Mouse (Mus musculus) heart, adult 2 months (tissue): Measurements from ENCODE around the gene Tnfrsf11a. TPM values are rescaled to one million over a fixed set of nuclear protein-coding genes. Genes with fewer than 3 reads are reported as not detected.

Source experiments
- DNase-seq, 2 experiments: peaks; one replicate each; pipeline ENCODE4 v3.0.0; 2021
- H3K27ac ChIP-seq: fragments of 200-600 bp; 2 replicates; pipeline ENCODE4 v1.8.1; 2022
- H3K27me3 ChIP-seq: fragments of 200-500 bp; 2 replicates; pipeline ENCODE4 v1.6.1; 2012; ENCODE audit warnings: mild to moderate bottlenecking, low read length, inconsistent platforms, mixed read lengths; ENCODE audit not compliant: control insufficient read depth, insufficient read depth
- H3K36me3 ChIP-seq: fragments of 200-500 bp; 2 replicates; pipeline ENCODE4 v1.6.1; 2012; ENCODE audit warnings: low read length, inconsistent platforms; ENCODE audit not compliant: control insufficient read depth, insufficient read depth
- H3K4me1 ChIP-seq: fragments of 200-500 bp; 2 replicates; pipeline ENCODE4 v1.6.1; 2011; ENCODE audit warnings: low read length; ENCODE audit not compliant: control insufficient read depth, insufficient read depth
- H3K4me3 ChIP-seq: fragments of 200-600 bp; 2 replicates; pipeline ENCODE4 v1.8.1; 2022
- H3K79me2 ChIP-seq: fragments of 200-500 bp; replicated peaks from 2 replicates; pipeline ENCODE4 v1.6.1; 2012; ENCODE audit warnings: mild to moderate bottlenecking, inconsistent platforms, low read length, moderate library complexity, mixed read lengths; ENCODE audit not compliant: control insufficient read depth, insufficient read depth
- H3K9ac ChIP-seq: fragments of 200-500 bp; 2 replicates; pipeline ENCODE4 v1.6.1; 2012; ENCODE audit warnings: low read depth, mild to moderate bottlenecking, control low read depth, inconsistent platforms, low read length, mixed read lengths
- CTCF ChIP-seq: fragments of 200-600 bp; IDR thresholded peaks from 2 replicates; pipeline ENCODE4 v1.8.1; 2022; ENCODE audit warnings: antibody characterized with exemption, mild to moderate bottlenecking, moderate library complexity
- EP300 ChIP-seq: fragments of 200-500 bp; IDR thresholded peaks from 2 replicates; pipeline ENCODE4 v1.6.1; 2011; ENCODE audit warnings: low read depth, low read length, control low read depth; ENCODE audit not compliant: insufficient read depth
- POLR2A ChIP-seq: fragments of 200-500 bp; IDR thresholded peaks from 2 replicates; pipeline ENCODE4 v1.6.1; 2011; ENCODE audit warnings: mild to moderate bottlenecking, low read depth, low read length, control low read depth; ENCODE audit not compliant: insufficient read depth
- WGBS: fragments of 180-500 bp; shearing (Covaris S2); methylation state at CpG from one replicate; pipeline ENCODE4 v1.1.7; 2018; 5-methylcytosine and 5-hydroxymethylcytosine counted together
- intact Hi-C: fragments of 180-260 bp; cut with DNase I; formaldehyde crosslinking; loops from one replicate; pipeline ENCODE4 v1.15.1; 2025
- polyA plus RNA-seq: library from polyadenylated mRNA; depleted of rRNA; stranded (reverse); fragments of >200 nt; gene quantifications from 2 replicates; pipeline ENCODE4 v1.2.3, GENCODE M21; 2012
- total RNA-seq, 2 experiments: library from RNA; stranded (reverse); gene quantifications; 2 replicates each; pipeline ENCODE4 v1.2.3; 2021

Gene Tnfrsf11a
- total and polyA plus RNA-seq, 3 experiments, result 1.4 to 1.9 (median 1.8) TPM

DNA sequence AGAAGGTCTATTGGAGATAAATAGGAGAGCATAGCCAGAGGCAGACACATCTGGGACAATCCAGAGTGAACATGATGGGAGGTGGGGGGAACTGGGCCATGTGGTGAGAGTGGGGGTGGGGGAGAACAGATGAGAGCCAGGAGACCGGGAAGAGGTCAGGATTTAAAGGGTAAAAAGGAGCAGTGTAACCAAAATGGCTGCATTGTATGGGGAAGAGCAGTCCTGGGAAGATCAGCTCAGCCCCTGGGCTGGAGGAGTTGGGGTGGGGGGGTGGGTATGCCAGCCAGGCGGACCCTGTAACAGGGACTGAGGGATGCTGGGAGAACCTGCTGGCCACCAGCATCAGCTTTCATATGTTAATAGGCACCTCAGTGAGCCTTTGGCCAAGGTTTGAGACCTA lies 34.8 kb downstream of the Tnfrsf11a start:
- Histone ChIP-seq H3K9ac (no peak overlapping the region), H3K79me2 (no peaks in the 10 kb centered on the region), H3K27ac (no peak overlapping the region), H3K4me3 (no peak overlapping the region), H3K4me1 (no peaks in the 10 kb centered on the region; the same call in 1 of the 2 replicates), H3K27me3 (no peaks in the 10 kb centered on the region), H3K36me3 (no peaks in the 10 kb centered on the region)
- 93% methylated on average over 2 of the region's 2 CpGs for WGBS
- DNase-seq, result no peak
- TF ChIP-seq POLR2A (no peak), CTCF (no peak), EP300 (no peak)
- intact Hi-C loops, result no loop called here

DNA sequence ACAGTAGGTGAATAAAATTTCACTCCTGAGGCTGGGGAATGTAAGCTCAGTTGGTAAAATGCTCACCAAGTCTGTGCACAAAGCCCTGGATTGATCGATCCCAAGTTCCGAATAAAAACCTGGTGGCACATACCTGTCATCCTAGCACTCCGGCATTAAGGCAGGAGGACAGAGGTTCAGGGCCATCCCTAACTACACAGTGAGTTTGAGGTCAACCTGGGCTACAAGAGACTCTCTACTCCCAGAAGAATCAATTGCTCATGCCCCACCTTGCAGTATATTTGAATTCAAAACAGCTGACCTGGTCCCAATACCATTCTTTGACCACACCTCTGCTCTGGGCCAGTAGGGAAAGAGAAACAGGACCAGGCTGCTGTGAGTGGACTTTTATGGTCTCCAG lies 35.2 kb downstream of the Tnfrsf11a start:
- Histone ChIP-seq H3K27ac (no peak overlapping the region), H3K9ac (no peak overlapping the region), H3K79me2 (no peaks in the 10 kb centered on the region), H3K27me3 (no peaks in the 10 kb centered on the region), H3K4me3 (no peak overlapping the region), H3K36me3 (no peaks in the 10 kb centered on the region), H3K4me1 (no peaks in the 10 kb centered on the region; the same call in 1 of the 2 replicates)
- intact Hi-C loops, result no loop called here
- TF ChIP-seq POLR2A, result no peak
- no peak for TF ChIP-seq CTCF
- no peak for TF ChIP-seq EP300
- no peak for DNase-seq
- 91% methylated on average over 3 of the region's 3 CpGs for WGBS

DNA sequence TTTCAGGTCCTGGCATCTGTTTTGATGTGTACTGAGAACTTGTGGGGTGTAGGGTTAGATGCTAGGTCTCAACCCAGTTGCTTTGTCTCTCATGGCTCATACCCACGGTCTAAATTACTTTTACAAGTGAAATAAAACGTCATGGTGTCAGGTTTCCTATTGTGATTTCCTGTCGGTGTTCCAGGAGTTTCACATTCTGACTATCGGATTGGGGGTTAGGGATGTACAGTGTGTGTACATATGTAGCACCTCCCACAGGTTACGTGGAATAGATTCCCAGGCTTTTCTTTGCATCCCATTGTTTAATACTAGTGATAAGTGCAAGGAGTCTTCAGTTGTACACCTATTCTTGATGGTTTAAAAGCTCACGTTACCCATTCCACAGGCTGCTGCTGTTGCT lies 38.5 kb downstream of the Tnfrsf11a start:
- H3K9ac ChIP-seq, result no peak overlapping the region
- intact Hi-C loops, result no loop called here
- no peak for DNase-seq
- H3K4me3 ChIP-seq, result no peak overlapping the region
- no peaks in the 10 kb centered on the region for H3K27me3 ChIP-seq
- no peaks in the 10 kb centered on the region for H3K79me2 ChIP-seq
- TF ChIP-seq CTCF (no peak), EP300 (no peak), POLR2A (no peak)
- no peaks in the 10 kb centered on the region for H3K36me3 ChIP-seq
- no peaks in the 10 kb centered on the region for H3K4me1 ChIP-seq
- no peak overlapping the region for H3K27ac ChIP-seq
- WGBS, result 42% methylated on average over 6 of the region's 6 CpGs

- Histone ChIP-seq H3K4me1 (no peaks in the 10 kb centered on the region), H3K4me3 (no peak overlapping the region), H3K9ac (no peak overlapping the region), H3K27me3 (no peaks in the 10 kb centered on the region), H3K27ac (no peak overlapping the region), H3K36me3 (no peaks in the 10 kb centered on the region), H3K79me2 (no peaks in the 10 kb centered on the region)
- intact Hi-C loops, result no loop called here
- 65% methylated on average over 7 of the region's 7 CpGs for WGBS
- no peak for DNase-seq
- no peak for TF ChIP-seq POLR2A
- no peak for TF ChIP-seq EP300
- TF ChIP-seq CTCF, result no peak
Measured at GRCm38 (mm10) chr1:105819740-105820139, 39.2 kb downstream of the Tnfrsf11a start.

GRCm38 (mm10) chr1:105824356-105824755 lies 43.8 kb downstream of the Tnfrsf11a start:
- WGBS, result 96% methylated on average over 4 of the region's 4 CpGs
- Histone ChIP-seq H3K4me3 (no peak overlapping the region), H3K9ac (no peak overlapping the region), H3K4me1 (peaks cover 2% of the 10 kb centered on the region; the same call in 1 of the 2 replicates), H3K27ac (no peak overlapping the region), H3K27me3 (no peaks in the 10 kb centered on the region), H3K36me3 (no peaks in the 10 kb centered on the region; the same call in 1 of the 2 replicates), H3K79me2 (no peaks in the 10 kb centered on the region)
- TF ChIP-seq EP300, result no peak
- TF ChIP-seq POLR2A, result no peak
- no peak for TF ChIP-seq CTCF
- intact Hi-C loops, result no loop called here
- no peak for DNase-seq

DNA sequence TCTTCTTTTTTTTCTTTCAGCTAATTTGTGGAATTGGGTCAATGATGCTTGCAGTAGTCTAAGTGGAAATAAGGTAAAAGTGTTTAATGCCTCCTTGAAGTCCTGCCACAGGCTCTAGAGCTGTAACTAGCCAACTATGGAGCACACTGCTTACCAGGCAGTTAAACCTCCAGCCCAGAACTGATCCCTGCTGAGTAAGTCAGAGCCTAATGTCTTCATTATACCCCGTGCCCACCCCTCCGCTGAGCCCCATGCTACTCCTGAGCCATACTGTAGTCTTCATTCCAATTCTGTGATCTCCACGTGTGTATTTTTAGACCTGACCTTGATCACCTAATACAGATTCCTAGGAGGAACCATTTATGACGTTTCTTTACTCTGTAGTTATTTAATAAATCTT lies 44.5 kb downstream of the Tnfrsf11a start:
- no peaks in the 10 kb centered on the region; the same call in 1 of the 2 replicates for H3K36me3 ChIP-seq
- H3K27me3 ChIP-seq, result no peaks in the 10 kb centered on the region
- no peak for DNase-seq
- H3K9ac ChIP-seq, result no peak overlapping the region
- WGBS, result 56% methylated on average over 4 of the region's 4 CpGs
- intact Hi-C loops, result no loop called here
- H3K4me3 ChIP-seq, result no peak overlapping the region
- peaks cover 2% of the 10 kb centered on the region; the same call in 1 of the 2 replicates for H3K4me1 ChIP-seq
- H3K79me2 ChIP-seq, result no peaks in the 10 kb centered on the region
- H3K27ac ChIP-seq, result no peak overlapping the region
- TF ChIP-seq CTCF (no peak), POLR2A (no peak), EP300 (no peak)
